Mouse (Mus musculus): ENCODE results near the gene Efna2. TPM values are rescaled to one million over a fixed set of nuclear protein-coding genes. Genes with fewer than 3 reads are reported as not detected.

The Efna2 gene
- polyA plus RNA-seq, 1 experiment, result 0.10 TPM

DNA sequence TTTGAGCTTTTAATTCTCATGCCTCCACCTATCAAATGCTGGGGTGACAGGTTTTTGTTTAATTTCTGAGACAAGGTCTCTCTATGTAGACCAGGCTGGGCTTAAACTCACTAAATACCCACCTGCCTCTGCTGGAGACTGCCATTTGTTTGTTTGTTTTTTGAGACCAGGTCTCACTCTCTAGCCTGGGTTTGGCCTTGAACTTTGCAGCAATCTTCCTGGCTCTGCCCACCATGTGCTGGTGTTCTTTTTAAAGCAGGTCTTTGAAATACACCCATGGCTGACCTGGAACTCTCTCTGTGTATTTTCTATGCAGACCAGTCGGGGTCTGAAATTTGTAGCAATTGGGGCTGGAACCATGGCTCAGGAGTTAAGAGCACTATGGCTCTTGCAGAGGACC lies 43.6 kb upstream of the Efna2 start:
- peaks cover 20% of the 10 kb centered on the region for H3K9me3 ChIP-seq (ENCODE audit: control insufficient read depth, low read length)
- H3K4me3 ChIP-seq (replicated peaks), result no peak overlapping the region
- H3K36me3 ChIP-seq (ENCODE audit: control insufficient read depth), result peaks cover 32% of the 10 kb centered on the region
- H3K4me1 ChIP-seq (ENCODE audit: control insufficient read depth), result peaks cover 73% of the 10 kb centered on the region
- TF ChIP-seq TAL1 (IDR thresholded peaks at IDR 0.05; ENCODE audit: low read length) (no peak), GATA1 (IDR thresholded peaks at IDR 0.05; ENCODE audit: low read length) (no peak)
- H3K27me3 ChIP-seq (ENCODE audit: control insufficient read depth), result peaks cover 62% of the 10 kb centered on the region

DNA sequence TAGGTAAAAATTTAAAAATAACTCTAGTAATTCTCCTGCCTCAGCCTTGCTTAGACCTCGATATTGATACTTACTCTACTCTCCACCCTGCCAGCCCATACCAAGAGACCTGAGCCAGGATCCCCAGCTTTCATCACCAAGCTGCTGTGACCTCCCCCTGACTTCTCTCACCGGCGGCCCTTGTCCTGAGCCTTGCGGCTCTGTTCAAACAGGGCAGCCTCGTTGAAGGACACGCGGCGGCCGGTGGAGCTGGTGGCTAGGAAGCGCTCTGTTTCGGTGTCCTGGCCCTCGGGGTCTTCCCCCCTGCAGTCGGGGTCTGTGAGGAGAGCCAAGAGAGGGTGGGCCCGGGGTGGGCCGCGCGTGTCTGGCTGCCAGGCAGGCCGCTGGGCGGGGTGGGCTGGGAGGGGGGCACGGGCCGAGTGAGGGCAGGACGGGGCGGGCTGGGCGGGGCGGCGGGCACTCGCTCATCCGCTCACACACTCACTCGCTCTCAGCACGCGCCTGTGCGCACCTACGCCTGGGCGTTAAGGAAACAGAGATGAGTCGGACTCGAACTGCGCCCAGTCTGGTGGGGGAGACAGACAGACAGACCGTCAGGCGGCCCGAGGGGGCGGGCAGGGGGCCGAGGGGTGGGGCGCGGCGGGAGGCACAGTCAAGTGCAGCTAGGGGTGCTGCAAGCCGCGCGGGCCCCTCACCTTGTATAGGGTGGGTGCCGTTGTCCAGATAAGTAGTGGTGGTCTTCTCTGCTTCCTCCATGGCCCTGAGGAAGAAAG lies 42.9 kb upstream of the Efna2 start:
- Histone ChIP-seq H3K9me3 (ENCODE audit: control insufficient read depth, low read length) (peaks cover 13% of the 10 kb centered on the region), H3K4me1 (ENCODE audit: control insufficient read depth) (peaks cover 73% of the 10 kb centered on the region), H3K36me3 (ENCODE audit: control insufficient read depth) (peaks cover 24% of the 10 kb centered on the region), H3K4me3 (replicated peaks) (peak overlapping the region; percentile 45), H3K27me3 (ENCODE audit: control insufficient read depth) (peaks cover 62% of the 10 kb centered on the region)
- TF ChIP-seq TAL1 (IDR thresholded peaks at IDR 0.05; ENCODE audit: low read length) (no peak), GATA1 (IDR thresholded peaks at IDR 0.05; ENCODE audit: low read length) (no peak)

DNA sequence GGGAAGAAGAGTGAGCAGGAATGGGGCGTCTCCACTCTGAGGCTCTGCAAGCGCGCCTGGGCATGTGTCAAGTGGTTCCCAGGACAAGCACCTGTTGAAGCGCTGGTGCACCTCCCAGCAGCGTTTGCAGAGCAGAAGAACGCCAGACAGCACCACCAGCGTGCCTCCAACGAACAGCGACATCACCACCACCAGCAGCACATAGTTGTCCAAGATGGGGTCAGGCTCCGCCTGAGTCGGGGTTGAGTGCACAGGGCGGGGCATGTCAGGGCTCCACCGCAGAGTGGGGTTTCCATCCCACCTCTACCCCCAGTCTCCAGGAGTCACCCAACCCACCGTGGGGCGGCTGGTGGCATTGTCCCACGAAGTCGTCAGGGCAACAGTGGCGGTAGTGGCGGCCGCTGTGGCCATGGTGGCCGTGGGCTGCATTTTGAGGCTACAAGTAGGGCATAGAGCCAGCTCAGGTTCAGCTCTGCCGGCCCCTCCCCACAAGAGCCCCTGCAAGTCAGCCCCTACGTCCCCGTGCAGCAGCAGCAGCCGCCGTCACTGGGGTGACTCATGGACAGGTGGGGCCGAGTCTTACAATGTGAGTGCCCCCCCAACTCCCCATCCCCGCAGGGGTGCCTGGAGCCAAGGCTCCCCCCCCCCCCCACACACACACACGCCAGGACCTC lies 42.2 kb upstream of the Efna2 start:
- H3K27me3 ChIP-seq (ENCODE audit: control insufficient read depth), result peaks cover 62% of the 10 kb centered on the region
- peaks cover 73% of the 10 kb centered on the region for H3K4me1 ChIP-seq (ENCODE audit: control insufficient read depth)
- peaks cover 17% of the 10 kb centered on the region for H3K36me3 ChIP-seq (ENCODE audit: control insufficient read depth)
- peak overlapping the region; percentile 45 for H3K4me3 ChIP-seq (replicated peaks)
- H3K9me3 ChIP-seq (ENCODE audit: control insufficient read depth, low read length), result peaks cover 7% of the 10 kb centered on the region
- TF ChIP-seq TAL1 (IDR thresholded peaks at IDR 0.05; ENCODE audit: low read length) (no peak), GATA1 (IDR thresholded peaks at IDR 0.05; ENCODE audit: low read length) (no peak)

DNA sequence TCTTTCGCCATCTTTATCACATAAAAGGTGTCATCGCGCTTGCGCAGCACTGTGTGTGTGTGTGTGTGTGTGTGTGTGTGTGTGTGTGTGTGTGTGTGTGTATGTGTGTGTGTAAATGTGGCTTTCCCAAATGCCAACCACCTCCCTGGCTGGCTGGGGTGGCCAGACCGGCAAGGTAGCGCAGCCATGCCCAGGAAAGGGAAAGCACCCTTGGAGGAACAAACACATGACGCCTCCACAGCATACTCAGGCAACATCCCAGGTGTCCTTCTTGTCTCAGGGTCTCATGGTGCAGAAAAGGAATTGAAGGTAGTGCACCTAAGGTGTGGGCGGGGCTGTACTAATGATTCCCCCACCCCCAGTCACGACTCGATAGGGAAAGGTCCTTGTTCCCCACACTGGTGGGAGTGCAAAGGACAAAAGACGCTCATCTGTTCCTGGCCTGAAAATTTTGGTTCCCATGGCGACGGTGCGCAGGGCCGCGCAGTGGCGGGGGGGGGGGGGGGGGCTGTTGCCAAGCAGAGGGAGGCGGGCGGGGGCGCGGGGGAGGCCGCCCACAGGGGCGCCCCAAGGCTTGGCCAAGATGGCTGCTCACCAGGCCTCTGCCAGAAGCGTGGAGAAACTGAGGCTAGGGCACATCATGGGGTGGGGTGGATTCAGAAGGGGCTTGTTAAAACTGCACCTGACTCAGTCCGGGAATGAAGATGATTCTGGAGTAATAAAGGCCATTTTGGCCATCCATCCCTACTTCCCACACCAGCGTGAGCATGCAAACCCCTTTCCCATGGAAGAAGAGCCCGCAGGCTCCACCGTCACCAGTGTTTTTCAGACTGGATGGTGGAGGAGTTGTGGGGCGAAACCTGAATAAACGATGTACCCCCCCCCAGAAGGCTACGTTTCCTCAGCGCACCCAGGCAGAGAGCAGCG lies 41.4 kb upstream of the Efna2 start:
- Histone ChIP-seq H3K36me3 (ENCODE audit: control insufficient read depth) (peaks cover 12% of the 10 kb centered on the region), H3K4me1 (ENCODE audit: control insufficient read depth) (peaks cover 75% of the 10 kb centered on the region), H3K4me3 (replicated peaks) (peak overlapping the region; percentile 67), H3K27me3 (ENCODE audit: control insufficient read depth) (peaks cover 62% of the 10 kb centered on the region), H3K9me3 (ENCODE audit: control insufficient read depth, low read length) (peaks cover 7% of the 10 kb centered on the region)
- no peak for TF ChIP-seq TAL1 (IDR thresholded peaks at IDR 0.05; ENCODE audit: low read length)
- TF ChIP-seq GATA1 (IDR thresholded peaks at IDR 0.05; ENCODE audit: low read length), result no peak

DNA sequence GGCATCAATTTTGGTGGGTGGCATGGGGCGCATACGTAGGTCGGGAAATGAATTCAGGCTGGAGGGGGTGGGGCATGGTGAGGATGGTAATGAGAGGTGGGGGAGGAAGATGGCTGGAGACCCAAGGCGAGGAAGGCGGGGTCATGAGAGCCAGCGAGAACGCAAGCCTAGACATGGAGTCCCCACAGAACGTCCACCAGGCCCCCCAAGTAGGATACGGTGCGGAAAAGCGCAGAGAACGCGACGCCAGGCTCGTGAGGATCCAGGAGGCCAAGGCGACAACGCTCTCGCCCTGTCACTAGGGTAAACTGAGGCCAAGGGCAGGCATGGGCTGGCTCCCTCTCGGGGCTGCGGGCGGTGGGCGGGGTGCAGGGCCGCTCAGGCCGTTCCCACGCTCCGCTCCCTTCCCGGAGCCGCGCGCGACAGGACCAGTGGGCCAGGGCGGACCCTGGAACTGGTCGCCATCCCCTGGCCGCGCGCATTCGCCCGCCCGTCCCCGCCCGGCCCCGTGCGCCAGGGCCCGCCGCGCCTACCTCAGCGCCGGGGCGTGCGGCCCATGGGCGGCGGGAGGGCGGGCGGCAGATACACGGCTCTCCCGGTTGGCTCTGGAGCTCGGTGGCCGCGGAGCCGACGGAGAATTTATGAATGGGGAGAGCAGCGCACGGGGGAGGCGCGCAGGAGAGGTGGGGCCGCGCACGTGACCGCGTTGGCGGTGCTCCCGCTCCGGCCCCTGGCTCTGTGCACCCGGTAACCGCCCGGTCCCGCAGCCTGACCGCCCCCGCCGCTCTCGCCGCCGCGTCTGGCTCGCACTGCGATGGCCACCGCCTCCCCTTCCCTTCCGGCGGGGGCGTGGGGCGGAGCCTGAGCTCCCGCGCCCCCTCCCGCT lies 40.5 kb upstream of the Efna2 start, which contains the start of gene Atp5d:
Atp5d (plus strand) TSS at position 80 of the 886 bp plus-strand sequence.
- Histone ChIP-seq H3K36me3 (ENCODE audit: control insufficient read depth) (peaks cover 11% of the 10 kb centered on the region), H3K4me3 (replicated peaks) (peak within 1 kb of the TSS; percentile 67), H3K9me3 (ENCODE audit: control insufficient read depth, low read length) (peaks cover 7% of the 10 kb centered on the region), H3K4me1 (ENCODE audit: control insufficient read depth) (peaks cover 76% of the 10 kb centered on the region), H3K27me3 (ENCODE audit: control insufficient read depth) (peaks cover 62% of the 10 kb centered on the region)
- TF ChIP-seq GATA1 (IDR thresholded peaks at IDR 0.05; ENCODE audit: low read length), result no peak
- no peak for TF ChIP-seq TAL1 (IDR thresholded peaks at IDR 0.05; ENCODE audit: low read length)

DNA sequence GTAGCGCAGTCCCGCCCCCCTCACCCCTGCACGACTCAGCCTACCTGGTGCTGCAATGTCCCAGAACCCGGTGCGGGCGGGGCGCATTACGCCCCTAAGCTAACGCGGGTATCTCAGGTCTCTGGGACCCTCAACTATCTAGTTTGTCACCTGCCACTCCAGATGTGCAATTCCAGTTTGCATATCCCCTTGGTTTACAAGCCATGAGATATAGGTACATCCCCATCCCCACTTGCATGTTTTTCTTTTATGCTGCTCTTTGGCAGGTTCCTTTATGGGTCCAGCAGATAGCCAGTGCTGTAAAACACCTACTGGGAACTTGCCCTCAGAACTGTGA lies 39.9 kb upstream of the Efna2 start:
- Histone ChIP-seq H3K9me3 (ENCODE audit: control insufficient read depth, low read length) (peaks cover 7% of the 10 kb centered on the region), H3K4me3 (replicated peaks) (peak overlapping the region; percentile 67), H3K27me3 (ENCODE audit: control insufficient read depth) (peaks cover 60% of the 10 kb centered on the region), H3K36me3 (ENCODE audit: control insufficient read depth) (peaks cover 18% of the 10 kb centered on the region), H3K4me1 (ENCODE audit: control insufficient read depth) (peaks cover 82% of the 10 kb centered on the region)
- TF ChIP-seq GATA1 (IDR thresholded peaks at IDR 0.05; ENCODE audit: low read length) (no peak), TAL1 (IDR thresholded peaks at IDR 0.05; ENCODE audit: low read length) (no peak)

DNA sequence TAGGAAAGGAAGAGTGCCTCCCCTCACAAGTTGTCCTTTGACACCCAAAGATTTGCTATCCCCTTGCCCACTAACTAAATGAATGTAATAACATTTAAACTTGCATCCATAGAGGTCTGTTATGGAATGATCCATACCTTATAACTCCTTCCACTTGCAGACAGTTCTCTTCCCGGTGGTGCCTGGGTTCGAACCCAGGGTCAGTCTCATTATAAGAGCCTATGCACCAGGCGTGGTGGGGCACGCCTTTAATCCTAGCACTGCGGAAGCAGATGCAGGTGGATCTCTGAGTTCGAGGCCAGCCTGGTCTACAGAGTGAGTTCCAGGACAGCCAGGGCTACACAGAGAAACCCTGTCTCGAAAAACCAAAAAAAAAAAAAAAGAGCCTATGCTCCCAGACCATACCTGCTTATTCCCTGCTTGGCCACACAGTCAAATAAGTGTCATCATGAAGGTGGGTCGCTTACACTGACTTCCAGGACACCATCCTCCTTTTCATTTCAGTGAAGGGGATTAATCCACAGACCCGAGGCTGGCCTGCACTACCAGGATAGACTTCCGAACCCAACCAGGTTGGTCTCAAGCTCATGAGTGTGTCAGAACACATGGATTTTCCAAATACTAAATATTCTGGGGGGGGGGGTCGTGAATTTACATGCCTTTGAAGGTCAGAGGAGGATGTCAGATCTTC lies 39.2 kb upstream of the Efna2 start:
- peaks cover 89% of the 10 kb centered on the region for H3K4me1 ChIP-seq (ENCODE audit: control insufficient read depth)
- H3K9me3 ChIP-seq (ENCODE audit: control insufficient read depth, low read length), result peaks cover 7% of the 10 kb centered on the region
- TF ChIP-seq GATA1 (IDR thresholded peaks at IDR 0.05; ENCODE audit: low read length) (no peak), TAL1 (IDR thresholded peaks at IDR 0.05; ENCODE audit: low read length) (no peak)
- peaks cover 24% of the 10 kb centered on the region for H3K36me3 ChIP-seq (ENCODE audit: control insufficient read depth)
- H3K27me3 ChIP-seq (ENCODE audit: control insufficient read depth), result peaks cover 52% of the 10 kb centered on the region
- H3K4me3 ChIP-seq (replicated peaks), result no peak overlapping the region

DNA sequence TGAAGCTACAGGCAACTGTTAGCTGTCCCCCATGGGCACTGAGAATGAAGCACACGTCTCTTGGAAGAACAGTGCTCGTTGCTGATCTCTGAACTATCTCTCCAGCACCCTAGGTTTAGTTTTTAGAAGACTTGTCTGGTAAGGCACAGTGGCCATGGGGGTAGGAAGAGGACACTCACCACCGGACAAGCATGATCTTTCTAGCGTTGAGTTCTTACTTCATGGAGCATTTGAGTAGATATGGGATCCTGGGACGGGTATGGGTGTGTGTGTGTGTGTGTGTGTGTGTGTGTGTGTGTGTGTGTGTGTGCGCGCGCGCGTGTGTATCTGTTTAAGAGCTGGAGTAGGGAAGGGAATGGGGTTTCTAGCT lies 38.6 kb upstream of the Efna2 start, which contains the start of gene Cbarp:
Cbarp (minus strand) TSS at position 170 of the 370 bp plus-strand sequence.
- Histone ChIP-seq H3K27me3 (ENCODE audit: control insufficient read depth) (peaks cover 47% of the 10 kb centered on the region), H3K9me3 (ENCODE audit: control insufficient read depth, low read length) (peaks cover 7% of the 10 kb centered on the region), H3K4me1 (ENCODE audit: control insufficient read depth) (peaks cover 92% of the 10 kb centered on the region), H3K36me3 (ENCODE audit: control insufficient read depth) (peaks cover 28% of the 10 kb centered on the region), H3K4me3 (replicated peaks) (peak within 1 kb of the TSS; percentile 86)
- TF ChIP-seq GATA1 (IDR thresholded peaks at IDR 0.05; ENCODE audit: low read length), result no peak
- no peak for TF ChIP-seq TAL1 (IDR thresholded peaks at IDR 0.05; ENCODE audit: low read length)
